Mouse (Mus musculus) hindbrain, embryonic 15.5 days (tissue): ENCODE measurements at regions not wholly inside any gene's neighbourhood (a gene's known extent, or its start where the extent isn't known, plus 50 kb on each side); places are given as distances from the start of the nearest gene placed in this dataset.

Experiments
- ATAC-seq: fragments of 200-750 bp; cut with Nextera tagmentation; 2 replicates; pipeline ENCODE4 v1.8.0; 2017; ENCODE audit warnings: low read depth, moderate number of reproducible peaks, moderate TSS enrichment; ENCODE audit not compliant: low FRiP score
- H3K27ac ChIP-seq: fragments of 300-500 bp; sonication (generic); replicated peaks from 2 replicates; pipeline ENCODE4 v1.5.1; 2015; ENCODE audit warnings: mild to moderate bottlenecking, inconsistent platforms
- H3K27me3 ChIP-seq: fragments of 300-500 bp; sonication (generic); 2 replicates; pipeline ENCODE4 v1.6.1; 2015; ENCODE audit warnings: control low read depth, inconsistent platforms
- H3K36me3 ChIP-seq: fragments of 300-500 bp; sonication (generic); 2 replicates; pipeline ENCODE4 v1.6.1; 2015; ENCODE audit warnings: control low read depth, inconsistent platforms
- H3K4me1 ChIP-seq: fragments of 300-500 bp; sonication (generic); replicated peaks from 2 replicates; pipeline ENCODE4 v1.6.1; 2015; ENCODE audit warnings: control low read depth, inconsistent platforms
- H3K4me2 ChIP-seq: fragments of 300-500 bp; sonication (generic); 2 replicates; pipeline ENCODE4 v1.6.1; 2015; ENCODE audit warnings: moderate library complexity, mild to moderate bottlenecking, inconsistent platforms
- H3K4me3 ChIP-seq: fragments of 300-500 bp; sonication (generic); 2 replicates; pipeline ENCODE4 v1.5.1; 2015; ENCODE audit warnings: mild to moderate bottlenecking, inconsistent platforms
- H3K9ac ChIP-seq: fragments of 300-500 bp; sonication (generic); 2 replicates; pipeline ENCODE4 v1.6.1; 2015; ENCODE audit warnings: inconsistent platforms
- H3K9me3 ChIP-seq: fragments of 300-500 bp; sonication (generic); 2 replicates; pipeline ENCODE4 v1.6.1; 2016; ENCODE audit warnings: control low read depth, inconsistent platforms
- WGBS: fragments of 180-500 bp; shearing (Covaris S2); methylation state at CpG from one replicate; pipeline ENCODE4 v1.1.7; 2015; 5-methylcytosine and 5-hydroxymethylcytosine counted together

GRCm38 (mm10) chr3:149367888-149368287, 377.5 kb upstream of the Adgrl2 start:
- Histone ChIP-seq H3K4me2 (no peak overlapping the region), H3K9me3 (no peaks in the 10 kb centered on the region), H3K9ac (no peak overlapping the region), H3K27ac (no peak overlapping the region), H3K4me1 (no peaks in the 10 kb centered on the region), H3K4me3 (no peak overlapping the region), H3K36me3 (no peaks in the 10 kb centered on the region), H3K27me3 (no peaks in the 10 kb centered on the region)
- WGBS, result 80% methylated on average over 3 of the region's 3 CpGs
- ATAC-seq, result no peak

- Histone ChIP-seq H3K9ac (no peak overlapping the region), H3K4me1 (peaks cover 17% of the 10 kb centered on the region), H3K9me3 (no peaks in the 10 kb centered on the region), H3K27ac (no peak overlapping the region), H3K4me2 (no peak overlapping the region), H3K36me3 (no peaks in the 10 kb centered on the region), H3K4me3 (no peak overlapping the region), H3K27me3 (no peaks in the 10 kb centered on the region)
- WGBS, result 80% methylated on average over 2 of the region's 2 CpGs
- ATAC-seq, result no peak
Observed at GRCm38 (mm10) chr3:149360164-149360563, 369.8 kb upstream of the Adgrl2 start.

- no peaks in the 10 kb centered on the region for H3K9me3 ChIP-seq
- peak overlapping the region; percentile 4; the same call in 1 of the 2 replicates for H3K9ac ChIP-seq
- peaks cover 17% of the 10 kb centered on the region for H3K4me1 ChIP-seq
- H3K4me2 ChIP-seq, result peak overlapping the region; percentile 49
- peak overlapping the region; percentile 66 for H3K27ac ChIP-seq
- 0 out of 2 replicates have a peak overlapping the region, but pooled peaks have one; percentile 5 for H3K4me3 ChIP-seq
- 15% methylated on average over 6 of the region's 6 CpGs for WGBS
- H3K36me3 ChIP-seq, result no peaks in the 10 kb centered on the region
- H3K27me3 ChIP-seq, result no peaks in the 10 kb centered on the region
- peak; percentile 74 for ATAC-seq
Observed at GRCm38 (mm10) chr3:149358570-149359193, 368.3 kb upstream of the Adgrl2 start.

GRCm38 (mm10) chr3:149357903-149358569, 367.7 kb upstream of the Adgrl2 start:
- peak overlapping the region; percentile 4; the same call in 1 of the 2 replicates for H3K9ac ChIP-seq

GRCm38 (mm10) chr3:149357121-149357520, 366.8 kb upstream of the Adgrl2 start:
- H3K36me3 ChIP-seq, result no peaks in the 10 kb centered on the region
- 53% methylated on average over 2 of the region's 2 CpGs for WGBS
- no peak overlapping the region for H3K27ac ChIP-seq
- no peak overlapping the region for H3K4me3 ChIP-seq
- no peaks in the 10 kb centered on the region for H3K27me3 ChIP-seq
- no peaks in the 10 kb centered on the region for H3K9me3 ChIP-seq
- peaks cover 17% of the 10 kb centered on the region for H3K4me1 ChIP-seq
- no peak for ATAC-seq
- no peak overlapping the region for H3K9ac ChIP-seq
- H3K4me2 ChIP-seq, result no peak overlapping the region

More at GRCm38 (mm10) chr3:149357903-149358569, 367.7 kb upstream of the Adgrl2 start:
- H3K27ac ChIP-seq, result peak overlapping the region; percentile 66
- peaks cover 17% of the 10 kb centered on the region for H3K4me1 ChIP-seq
- no peaks in the 10 kb centered on the region for H3K9me3 ChIP-seq
- peak; percentile 83 for ATAC-seq
- peak overlapping the region; percentile 49 for H3K4me2 ChIP-seq
- WGBS, result 24% methylated on average over 14 of the region's 14 CpGs
- no peaks in the 10 kb centered on the region for H3K36me3 ChIP-seq
- H3K27me3 ChIP-seq, result no peaks in the 10 kb centered on the region
- 0 out of 2 replicates have a peak overlapping the region, but pooled peaks have one; percentile 5 for H3K4me3 ChIP-seq

- no peak overlapping the region for H3K9ac ChIP-seq
- no peak overlapping the region for H3K4me3 ChIP-seq
- no peak overlapping the region for H3K27ac ChIP-seq
- no peaks in the 10 kb centered on the region for H3K9me3 ChIP-seq
- H3K36me3 ChIP-seq, result no peaks in the 10 kb centered on the region
- no peaks in the 10 kb centered on the region for H3K27me3 ChIP-seq
- no peak for ATAC-seq
- H3K4me1 ChIP-seq, result peaks cover 17% of the 10 kb centered on the region
- H3K4me2 ChIP-seq, result no peak overlapping the region
- WGBS, result 95% methylated on average over 11 of the region's 11 CpGs
Observed at GRCm38 (mm10) chr3:149355362-149355761, 365.0 kb upstream of the Adgrl2 start.

- H3K27ac ChIP-seq, result no peak overlapping the region
- H3K27me3 ChIP-seq, result no peaks in the 10 kb centered on the region
- no peak overlapping the region for H3K4me3 ChIP-seq
- no peaks in the 10 kb centered on the region for H3K9me3 ChIP-seq
- H3K4me1 ChIP-seq, result peaks cover 17% of the 10 kb centered on the region
- ATAC-seq, result no peak
- no peak overlapping the region for H3K4me2 ChIP-seq
- no peaks in the 10 kb centered on the region for H3K36me3 ChIP-seq
- H3K9ac ChIP-seq, result no peak overlapping the region
- 84% methylated on average over 5 of the region's 5 CpGs for WGBS
Observed at GRCm38 (mm10) chr3:149353958-149354357, 363.6 kb upstream of the Adgrl2 start.

- no peaks in the 10 kb centered on the region for H3K36me3 ChIP-seq
- H3K4me3 ChIP-seq, result no peak overlapping the region
- no peaks in the 10 kb centered on the region for H3K9me3 ChIP-seq
- H3K9ac ChIP-seq, result no peak overlapping the region
- ATAC-seq, result no peak
- H3K27me3 ChIP-seq, result no peaks in the 10 kb centered on the region
- no peak overlapping the region for H3K27ac ChIP-seq
- H3K4me2 ChIP-seq, result no peak overlapping the region
- H3K4me1 ChIP-seq, result peaks cover 5% of the 10 kb centered on the region; the same call in 1 of the 2 replicates
- 73% methylated on average over 6 of the region's 6 CpGs for WGBS
Observed at GRCm38 (mm10) chr3:149352546-149352945, 362.2 kb upstream of the Adgrl2 start.

GRCm38 (mm10) chr3:149349731-149350130, 359.4 kb upstream of the Adgrl2 start:
- ATAC-seq, result no peak
- Histone ChIP-seq H3K4me1 (no peaks in the 10 kb centered on the region), H3K4me3 (no peak overlapping the region), H3K4me2 (no peak overlapping the region), H3K9ac (no peak overlapping the region), H3K27me3 (no peaks in the 10 kb centered on the region), H3K27ac (no peak overlapping the region), H3K9me3 (no peaks in the 10 kb centered on the region), H3K36me3 (no peaks in the 10 kb centered on the region)
- 77% methylated on average over 6 of the region's 6 CpGs for WGBS

GRCm38 (mm10) chr3:149349211-149349697, 358.9 kb upstream of the Adgrl2 start:
- H3K9ac ChIP-seq, result no peak overlapping the region
- no peaks in the 10 kb centered on the region for H3K36me3 ChIP-seq
- H3K4me3 ChIP-seq, result no peak overlapping the region
- WGBS, result 45% methylated on average over 9 of the region's 9 CpGs
- H3K27ac ChIP-seq, result no peak overlapping the region
- no peaks in the 10 kb centered on the region for H3K4me1 ChIP-seq
- H3K27me3 ChIP-seq, result no peaks in the 10 kb centered on the region
- H3K9me3 ChIP-seq, result no peaks in the 10 kb centered on the region
- no peak; the same call in 1 of the 2 replicates for ATAC-seq
- H3K4me2 ChIP-seq, result no peak overlapping the region

GRCm38 (mm10) chr3:149348459-149348971, 358.2 kb upstream of the Adgrl2 start:
- WGBS, result 69% methylated on average over 1 of the region's 1 CpGs
- H3K4me3 ChIP-seq, result no peak overlapping the region
- ATAC-seq, result no peak
- no peaks in the 10 kb centered on the region for H3K9me3 ChIP-seq
- H3K27me3 ChIP-seq, result no peaks in the 10 kb centered on the region
- no peaks in the 10 kb centered on the region for H3K36me3 ChIP-seq
- H3K4me1 ChIP-seq, result no peaks in the 10 kb centered on the region
- no peak overlapping the region for H3K9ac ChIP-seq
- H3K4me2 ChIP-seq, result no peak overlapping the region
- H3K27ac ChIP-seq, result no peak overlapping the region

GRCm38 (mm10) chr3:149347241-149347992, 357.1 kb upstream of the Adgrl2 start:
- no peak overlapping the region for H3K4me3 ChIP-seq
- no peak overlapping the region for H3K27ac ChIP-seq
- no peaks in the 10 kb centered on the region for H3K27me3 ChIP-seq
- H3K9me3 ChIP-seq, result no peaks in the 10 kb centered on the region
- 29% methylated on average over 6 of the region's 6 CpGs for WGBS
- H3K4me1 ChIP-seq, result no peaks in the 10 kb centered on the region
- H3K4me2 ChIP-seq, result no peak overlapping the region
- ATAC-seq, result no peak
- no peak overlapping the region for H3K9ac ChIP-seq
- H3K36me3 ChIP-seq, result no peaks in the 10 kb centered on the region
